Mouse (Mus musculus): ENCODE data around the gene Gmnn. TPM values are rescaled to one million over a fixed set of nuclear protein-coding genes. Genes with fewer than 3 reads are reported as not detected.

Gmnn gene
- polyA plus RNA-seq, 1 experiment: 64.6 TPM

DNA sequence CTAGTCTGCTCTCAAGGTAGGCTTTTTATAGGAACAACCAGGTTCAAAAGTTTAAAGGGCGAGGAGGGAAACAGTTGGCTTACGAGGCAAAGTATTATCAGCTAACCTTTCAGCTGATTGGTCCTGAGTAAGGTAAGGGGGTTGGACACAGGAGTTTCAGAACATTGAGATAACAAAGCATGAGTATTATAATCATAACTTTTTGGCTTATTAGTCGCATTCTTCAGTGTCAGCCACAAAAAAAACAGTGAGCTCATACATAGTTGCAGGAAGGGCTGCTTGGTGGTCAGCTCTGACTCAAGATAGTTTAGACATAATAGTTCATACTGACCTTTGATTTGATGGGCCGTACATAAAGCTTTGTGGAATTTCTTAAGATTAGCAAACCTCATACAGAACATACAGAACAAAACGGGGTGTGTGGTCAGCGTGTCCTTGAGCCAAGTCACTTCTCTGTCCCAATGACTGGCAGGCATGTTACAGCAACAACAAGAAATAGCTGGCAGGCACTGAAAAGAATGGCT is 26.1 kb downstream of the Gmnn start:
- H3K4me1 ChIP-seq (ENCODE audit: control insufficient read depth, insufficient read depth, low read length): no peaks in the 10 kb centered on the region
- H3K4me3 ChIP-seq (ENCODE audit: insufficient read depth, low read length): no peak overlapping the region
- H3K27ac ChIP-seq (ENCODE audit: insufficient read depth, low read depth, low read length): no peak overlapping the region
- TF ChIP-seq CTCF (IDR thresholded peaks at IDR 0.05; ENCODE audit: low read depth, low read length) (no peak), POLR2A (IDR thresholded peaks at IDR 0.05; ENCODE audit: borderline replicate concordance, low read depth, low read length) (no peak)

DNA sequence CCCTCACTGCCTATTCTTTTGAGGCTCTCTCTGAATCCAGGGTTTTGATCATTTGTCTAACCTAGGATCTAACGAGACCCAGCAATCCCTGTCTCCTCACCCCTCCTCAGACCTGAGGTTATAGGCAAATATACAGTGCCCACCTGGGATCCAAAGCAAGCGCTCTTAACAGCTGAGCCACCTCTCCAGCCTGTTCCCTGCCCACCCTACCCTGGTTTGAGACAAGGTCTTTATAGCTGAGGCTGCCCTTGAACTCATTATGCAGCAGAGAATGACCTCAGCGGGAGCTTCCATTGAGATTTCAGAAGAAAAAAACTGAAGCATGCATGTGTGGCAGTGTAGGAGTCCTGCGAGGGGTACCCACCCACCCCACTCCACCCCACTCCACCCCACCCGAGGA is 27.2 kb downstream of the Gmnn start:
- H3K27ac ChIP-seq (ENCODE audit: insufficient read depth, low read depth, low read length): no peak overlapping the region
- H3K4me3 ChIP-seq (ENCODE audit: insufficient read depth, low read length): no peak overlapping the region
- TF ChIP-seq CTCF (IDR thresholded peaks at IDR 0.05; ENCODE audit: low read depth, low read length): no peak
- no peak for TF ChIP-seq POLR2A (IDR thresholded peaks at IDR 0.05; ENCODE audit: borderline replicate concordance, low read depth, low read length)
- H3K4me1 ChIP-seq (ENCODE audit: control insufficient read depth, insufficient read depth, low read length): no peaks in the 10 kb centered on the region

DNA sequence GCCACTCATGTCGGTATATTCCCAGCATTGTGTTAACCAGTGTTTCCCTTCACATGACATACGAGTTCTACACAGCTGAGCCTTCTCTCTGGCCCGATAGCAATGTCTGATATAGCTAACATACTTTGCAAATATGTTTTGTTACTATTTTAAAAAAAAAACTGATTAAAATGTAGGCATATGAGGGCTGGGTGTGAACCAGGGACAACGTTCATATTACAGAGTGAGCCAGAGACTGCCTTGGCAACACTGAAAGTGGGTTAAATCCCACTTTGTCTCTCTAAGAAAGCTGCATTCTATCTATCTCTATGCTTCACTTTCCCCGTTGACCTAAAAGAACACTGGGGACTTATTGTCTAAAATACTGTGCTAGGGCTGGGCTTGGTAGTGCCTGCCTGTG is 32.6 kb downstream of the Gmnn start:
- no peaks in the 10 kb centered on the region for H3K4me1 ChIP-seq (ENCODE audit: control insufficient read depth, insufficient read depth, low read length)
- H3K27ac ChIP-seq (ENCODE audit: insufficient read depth, low read depth, low read length): no peak overlapping the region
- TF ChIP-seq POLR2A (IDR thresholded peaks at IDR 0.05; ENCODE audit: borderline replicate concordance, low read depth, low read length) (no peak), CTCF (IDR thresholded peaks at IDR 0.05; ENCODE audit: low read depth, low read length) (no peak)
- no peak overlapping the region for H3K4me3 ChIP-seq (ENCODE audit: insufficient read depth, low read length)

DNA sequence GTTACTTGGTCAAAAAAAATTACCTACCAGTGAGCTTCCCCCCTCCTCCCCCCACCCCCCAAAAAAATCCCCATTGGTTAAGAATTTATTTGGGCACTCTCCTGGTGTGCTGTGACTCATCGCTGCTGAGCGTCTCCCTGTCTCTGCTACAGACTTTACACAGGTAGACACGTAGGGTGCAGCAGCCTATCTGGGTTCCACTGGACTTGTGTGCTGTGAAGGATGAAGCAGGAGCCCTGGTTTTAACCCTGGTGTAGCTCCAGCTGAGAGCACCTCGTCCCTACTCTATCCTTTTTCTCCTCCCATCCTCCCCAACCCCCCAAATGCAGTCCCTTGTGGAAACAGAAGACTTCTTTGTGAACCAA is 37.3 kb downstream of the Gmnn start:
- H3K4me1 ChIP-seq (ENCODE audit: control insufficient read depth, insufficient read depth, low read length): peaks cover 8% of the 10 kb centered on the region; the same call in 1 of the 2 replicates
- H3K4me3 ChIP-seq (ENCODE audit: insufficient read depth, low read length): no peak overlapping the region
- no peak for TF ChIP-seq CTCF (IDR thresholded peaks at IDR 0.05; ENCODE audit: low read depth, low read length)
- no peak for TF ChIP-seq POLR2A (IDR thresholded peaks at IDR 0.05; ENCODE audit: borderline replicate concordance, low read depth, low read length)
- no peak overlapping the region for H3K27ac ChIP-seq (ENCODE audit: insufficient read depth, low read depth, low read length)

DNA sequence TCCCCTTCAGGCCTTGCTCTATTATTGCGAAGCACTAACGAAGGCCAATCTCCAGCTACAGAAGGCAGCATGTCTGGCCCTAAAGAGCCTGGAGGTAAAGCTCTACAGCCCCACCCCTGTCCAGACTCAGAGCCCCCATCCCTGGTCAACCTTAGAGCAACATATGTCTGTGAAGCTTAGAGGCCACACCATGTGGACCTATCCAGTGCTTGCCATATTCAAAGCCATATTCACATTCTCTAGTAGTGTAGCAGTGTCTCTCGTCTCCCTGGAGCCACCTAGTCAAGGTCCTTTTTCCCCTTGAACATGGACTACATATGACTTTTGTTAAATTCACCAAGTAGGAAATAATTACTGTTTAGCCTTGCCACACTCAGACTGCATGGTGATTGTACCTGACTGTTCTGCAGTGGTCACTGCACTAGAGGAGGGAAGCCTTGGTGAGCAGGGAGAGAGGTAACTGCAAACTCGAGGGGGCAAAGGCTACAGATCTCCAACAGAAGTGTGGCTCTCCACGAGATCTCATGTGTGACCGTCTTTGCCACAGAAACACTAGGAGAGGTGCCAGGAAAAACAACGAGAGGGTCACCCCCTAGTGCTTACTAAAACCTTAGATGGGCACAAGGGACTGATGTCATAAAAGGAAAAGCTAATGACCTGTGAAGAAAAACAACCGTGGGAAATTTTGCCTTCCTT is 37.9 kb downstream of the Gmnn start:
- Histone ChIP-seq H3K27ac (ENCODE audit: insufficient read depth, low read depth, low read length) (no peak overlapping the region), H3K4me3 (ENCODE audit: insufficient read depth, low read length) (no peak overlapping the region), H3K4me1 (ENCODE audit: control insufficient read depth, insufficient read depth, low read length) (peaks cover 8% of the 10 kb centered on the region; the same call in 1 of the 2 replicates)
- TF ChIP-seq POLR2A (IDR thresholded peaks at IDR 0.05; ENCODE audit: borderline replicate concordance, low read depth, low read length) (no peak), CTCF (IDR thresholded peaks at IDR 0.05; ENCODE audit: low read depth, low read length) (no peak)

DNA sequence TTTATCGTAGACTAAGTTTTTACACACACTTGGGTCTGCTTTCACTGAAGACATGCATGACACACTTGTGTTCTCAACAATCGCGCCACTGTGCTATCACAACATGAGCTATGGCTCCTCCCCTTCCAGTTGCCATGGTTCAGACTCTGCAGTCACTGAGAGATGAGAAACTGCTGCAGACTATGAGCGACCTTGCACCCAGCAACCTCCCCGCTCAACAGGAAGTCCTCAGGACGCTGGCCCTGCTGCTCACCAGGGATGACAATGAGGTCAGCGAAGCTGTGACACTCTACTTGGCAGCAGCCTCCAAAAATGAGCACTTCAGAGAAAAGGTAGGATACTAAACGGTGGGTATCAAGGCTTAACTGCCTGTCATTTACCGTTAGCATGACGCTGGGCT is 40.2 kb downstream of the Gmnn start:
- H3K27ac ChIP-seq (ENCODE audit: insufficient read depth, low read depth, low read length): no peak overlapping the region
- TF ChIP-seq POLR2A (IDR thresholded peaks at IDR 0.05; ENCODE audit: borderline replicate concordance, low read depth, low read length) (no peak), CTCF (IDR thresholded peaks at IDR 0.05; ENCODE audit: low read depth, low read length) (no peak)
- H3K4me3 ChIP-seq (ENCODE audit: insufficient read depth, low read length): no peak overlapping the region
- H3K4me1 ChIP-seq (ENCODE audit: control insufficient read depth, insufficient read depth, low read length): peaks cover 8% of the 10 kb centered on the region; the same call in 1 of the 2 replicates

DNA sequence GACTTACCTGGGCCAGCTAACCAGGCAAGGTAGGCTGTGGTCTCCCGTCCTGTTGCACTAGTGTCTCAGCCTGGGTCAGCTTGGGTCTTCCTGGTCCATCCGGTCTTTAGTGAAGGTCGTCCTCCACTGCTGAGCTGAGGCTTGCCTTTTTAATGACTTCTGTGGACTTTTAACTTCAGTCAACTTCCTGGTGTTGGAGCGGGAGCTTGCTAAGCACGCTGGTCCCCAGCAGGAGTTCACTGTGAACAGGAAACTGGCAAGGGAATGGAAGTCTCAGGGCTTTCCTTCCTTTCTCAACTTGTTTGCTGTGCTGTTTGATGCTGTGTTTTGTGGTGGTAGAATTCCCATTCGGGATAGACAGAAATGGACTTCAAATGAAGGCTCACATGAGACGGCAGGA is 44.0 kb downstream of the Gmnn start:
- no peak overlapping the region for H3K27ac ChIP-seq (ENCODE audit: insufficient read depth, low read depth, low read length)
- peaks cover 6% of the 10 kb centered on the region; the same call in 1 of the 2 replicates for H3K4me1 ChIP-seq (ENCODE audit: control insufficient read depth, insufficient read depth, low read length)
- H3K4me3 ChIP-seq (ENCODE audit: insufficient read depth, low read length): no peak overlapping the region
- TF ChIP-seq POLR2A (IDR thresholded peaks at IDR 0.05; ENCODE audit: borderline replicate concordance, low read depth, low read length) (no peak), CTCF (IDR thresholded peaks at IDR 0.05; ENCODE audit: low read depth, low read length) (no peak)

DNA sequence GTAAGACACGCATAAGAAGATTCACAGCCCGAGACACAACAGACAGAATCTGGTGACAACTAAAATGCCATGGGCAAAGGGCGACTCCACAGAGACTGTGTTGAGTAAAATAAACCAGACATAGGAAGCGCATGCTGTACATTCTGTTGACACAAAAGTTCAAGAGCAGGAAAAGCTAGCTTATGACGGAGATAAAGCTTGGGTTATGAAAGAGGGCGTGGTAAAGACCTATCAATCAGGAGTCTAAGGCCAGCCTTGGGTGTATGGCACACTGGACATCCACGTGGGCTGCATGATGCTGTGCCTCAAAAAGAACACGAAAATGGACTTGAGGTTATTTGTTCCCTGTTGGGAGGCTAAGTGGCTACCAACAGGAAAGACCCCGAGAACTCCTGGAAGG is 45.3 kb downstream of the Gmnn start:
- no peak overlapping the region for H3K27ac ChIP-seq (ENCODE audit: insufficient read depth, low read depth, low read length)
- peaks cover 2% of the 10 kb centered on the region; the same call in 1 of the 2 replicates for H3K4me1 ChIP-seq (ENCODE audit: control insufficient read depth, insufficient read depth, low read length)
- H3K4me3 ChIP-seq (ENCODE audit: insufficient read depth, low read length): no peak overlapping the region
- TF ChIP-seq POLR2A (IDR thresholded peaks at IDR 0.05; ENCODE audit: borderline replicate concordance, low read depth, low read length): no peak
- no peak for TF ChIP-seq CTCF (IDR thresholded peaks at IDR 0.05; ENCODE audit: low read depth, low read length)

DNA sequence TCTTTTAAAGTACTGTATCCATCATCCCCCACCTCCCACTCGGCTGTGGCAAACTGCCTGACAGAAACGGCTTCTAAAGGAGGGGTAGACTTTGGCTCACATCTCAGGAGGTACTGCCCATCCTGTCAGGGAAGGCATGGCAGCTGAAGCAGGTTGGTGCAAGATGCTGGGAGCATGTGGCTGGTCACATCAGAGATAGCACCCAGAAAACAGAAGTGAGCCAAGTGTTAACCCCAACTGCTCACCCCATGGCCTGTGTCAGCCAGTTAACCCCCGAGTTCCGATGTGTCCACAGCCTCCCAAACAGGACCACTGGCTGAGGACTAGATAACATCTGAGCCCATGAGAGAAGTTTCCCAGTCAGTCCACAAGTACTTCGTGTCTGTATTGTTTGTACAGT is 46.1 kb downstream of the Gmnn start:
- no peak for TF ChIP-seq CTCF (IDR thresholded peaks at IDR 0.05; ENCODE audit: low read depth, low read length)
- Histone ChIP-seq H3K27ac (ENCODE audit: insufficient read depth, low read depth, low read length) (no peak overlapping the region), H3K4me1 (ENCODE audit: control insufficient read depth, insufficient read depth, low read length) (peaks cover 3% of the 10 kb centered on the region; the same call in 1 of the 2 replicates), H3K4me3 (ENCODE audit: insufficient read depth, low read length) (no peak overlapping the region)

DNA sequence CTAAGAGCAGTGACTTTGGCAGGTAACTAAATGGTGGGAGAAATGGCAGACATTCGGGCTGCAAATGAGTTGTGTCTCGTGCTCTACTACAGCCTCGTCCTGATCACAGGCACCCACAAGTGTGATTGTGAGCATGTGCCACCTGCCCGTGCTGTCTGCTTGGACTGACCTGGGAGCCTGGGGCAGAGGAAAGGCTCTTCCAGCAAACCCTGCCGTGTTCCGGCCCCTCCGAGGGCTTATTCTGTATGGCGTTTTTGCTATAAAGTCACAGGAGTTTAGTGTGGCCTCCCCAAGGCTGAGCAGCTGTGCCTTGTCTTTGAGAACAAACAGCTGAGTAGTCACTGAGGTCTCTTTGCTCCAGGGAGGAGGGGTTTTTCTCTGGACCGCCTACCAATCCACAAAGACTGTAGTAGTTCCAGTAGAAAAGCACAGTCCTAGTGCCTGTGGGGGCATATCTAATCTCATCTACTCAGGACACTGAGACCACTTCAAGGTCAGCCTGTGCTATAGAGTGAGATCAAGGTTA is 47.3 kb downstream of the Gmnn start:
- Histone ChIP-seq H3K4me1 (ENCODE audit: control insufficient read depth, insufficient read depth, low read length) (peaks cover 3% of the 10 kb centered on the region; the same call in 1 of the 2 replicates), H3K4me3 (ENCODE audit: insufficient read depth, low read length) (no peak overlapping the region), H3K27ac (ENCODE audit: insufficient read depth, low read depth, low read length) (no peak overlapping the region)
- TF ChIP-seq CTCF (IDR thresholded peaks at IDR 0.05; ENCODE audit: low read depth, low read length) (no peak), POLR2A (IDR thresholded peaks at IDR 0.05; ENCODE audit: borderline replicate concordance, low read depth, low read length) (no peak)
